Mouse (Mus musculus) skeletal muscle tissue, adult 2 months (tissue): ENCODE measurements at regions not wholly inside any gene's neighbourhood (a gene's known extent, or its start where the extent isn't known, plus 50 kb on each side); places are given as distances from the start of the nearest gene placed in this dataset.

Experiments used
- DNase-seq: peaks from one replicate; pipeline ENCODE4 v3.0.0-alpha.2; 2012; ENCODE audit warnings: low read depth, low spot score

DNA sequence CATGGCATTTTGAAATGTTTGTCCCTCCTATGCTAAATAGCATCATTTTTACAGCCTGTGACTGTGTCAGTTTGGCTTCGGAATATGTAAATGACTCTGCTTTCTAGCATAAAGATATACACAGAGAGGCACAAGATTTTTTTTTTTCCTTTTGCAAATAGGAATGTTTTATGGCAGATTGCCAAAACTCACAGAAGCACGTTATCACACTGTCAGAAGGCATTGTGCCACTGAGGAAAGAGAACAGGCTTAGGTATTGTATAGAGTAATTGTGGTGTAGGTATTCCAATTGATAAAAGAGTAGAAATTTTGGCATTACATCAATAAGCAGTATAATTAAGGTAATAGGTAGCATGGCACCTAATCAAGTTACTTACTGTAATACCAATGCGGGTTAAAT lies 988.5 kb upstream of the Tenm2 start:
- no peak for DNase-seq

- DNase-seq = no peak
These were observed 967.6 kb upstream of the Tenm2 start for GRCm38 (mm10) chr11:38203347-38203746.

DNA sequence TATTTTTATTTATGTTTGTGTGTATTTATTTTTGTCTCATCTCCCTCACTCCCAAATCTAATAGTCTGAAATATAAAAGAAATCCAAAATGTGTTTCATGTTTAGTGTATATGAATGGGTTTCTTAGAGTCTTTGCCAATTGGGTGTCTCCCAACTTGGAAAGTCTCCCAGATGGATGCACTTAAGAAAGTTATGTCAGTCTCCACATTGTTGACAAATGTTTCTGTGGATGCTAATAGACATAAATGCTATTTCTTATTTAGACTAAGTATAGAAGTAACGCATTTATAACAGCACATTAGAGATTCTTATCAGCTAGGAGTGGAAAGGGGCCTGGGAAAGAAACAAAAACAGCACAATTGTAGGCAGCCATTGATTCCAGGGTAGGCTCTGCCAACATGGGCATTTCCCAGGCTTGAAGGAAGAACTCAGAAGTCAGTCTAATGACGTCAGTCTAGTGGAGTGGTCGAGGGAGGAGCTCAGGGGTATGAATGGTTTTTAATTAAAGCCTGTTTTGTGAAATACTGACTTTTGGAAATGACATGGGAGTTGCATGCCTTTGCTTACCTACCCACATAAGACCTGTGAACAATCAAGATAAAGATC lies 965.5 kb upstream of the Tenm2 start:
- no peak for DNase-seq

- DNase-seq = no peak
These were observed 958.0 kb upstream of the Tenm2 start for GRCm38 (mm10) chr11:38193719-38194118.

DNA sequence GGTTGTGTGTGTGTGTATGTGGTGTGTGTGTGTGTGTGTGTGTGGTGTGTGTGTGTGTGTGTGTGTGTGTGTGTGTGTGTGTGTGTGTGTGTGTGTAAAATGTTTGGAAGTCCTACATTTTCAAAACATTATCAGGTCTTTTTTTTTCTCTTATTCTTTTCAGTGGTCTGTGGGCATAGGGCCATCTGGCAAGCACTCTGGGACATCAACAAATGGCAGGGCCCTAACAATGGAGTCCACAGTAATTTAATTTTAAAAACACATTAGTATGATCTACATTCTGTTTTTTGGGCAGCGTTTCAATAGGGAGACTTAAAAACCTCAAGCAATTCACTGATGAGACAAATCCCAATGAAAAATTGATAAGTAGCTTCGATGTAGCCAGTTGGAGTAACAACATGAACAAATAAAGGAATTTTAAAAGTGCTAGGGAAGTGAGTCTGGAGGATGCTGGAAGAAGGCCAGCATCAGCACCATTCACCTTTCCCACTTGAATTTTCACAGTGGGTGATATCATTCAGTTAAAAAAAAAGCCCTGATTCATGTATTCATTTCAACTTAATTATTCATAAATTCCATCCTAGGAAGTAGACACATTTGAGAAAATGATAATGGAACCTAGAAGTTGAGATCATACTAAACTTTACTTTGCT lies 956.3 kb upstream of the Tenm2 start:
- no peak for DNase-seq

DNA sequence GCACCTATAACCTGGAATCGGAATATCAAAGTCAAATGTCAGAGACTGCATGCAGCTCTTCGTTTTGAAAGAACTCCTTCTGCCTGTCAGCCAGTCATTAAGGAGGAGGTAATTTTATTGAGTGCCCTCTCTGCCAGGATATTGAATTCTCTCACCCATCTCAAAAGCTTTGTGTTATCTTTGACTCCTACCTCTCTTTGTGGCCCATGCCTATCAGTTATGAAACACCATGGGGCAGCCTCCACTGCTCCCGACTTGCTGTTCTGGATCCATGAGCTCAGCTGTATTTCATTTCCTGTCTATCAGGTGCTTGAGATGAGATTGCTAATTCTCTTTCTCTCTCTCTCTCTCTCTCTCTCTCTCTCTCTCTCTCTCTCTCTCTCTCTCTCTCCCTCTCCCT lies 955.7 kb upstream of the Tenm2 start:
- no peak for DNase-seq

GRCm38 (mm10) chr11:38170721-38171120 lies 935.0 kb upstream of the Tenm2 start:
- DNase-seq = peak; percentile 2

DNA sequence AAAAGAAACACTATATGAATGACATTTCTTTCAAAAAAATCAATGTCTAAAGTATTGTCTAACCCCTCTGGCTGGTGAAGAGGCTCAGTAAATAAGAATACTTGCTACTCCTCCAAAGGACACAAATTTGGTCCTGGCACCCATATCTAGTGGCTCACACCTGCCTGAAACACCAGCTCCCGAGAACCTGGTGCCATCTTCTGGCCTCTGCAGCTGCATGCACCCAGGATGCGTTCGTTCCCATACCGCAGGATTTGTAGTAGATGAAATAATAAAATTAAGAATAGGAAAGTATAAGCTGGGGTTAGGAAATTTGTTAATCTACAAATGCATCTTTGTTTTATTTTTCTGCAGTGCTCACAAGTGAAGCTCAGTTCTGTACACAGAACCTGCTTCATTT lies 922.5 kb upstream of the Tenm2 start:
- no peak for DNase-seq

DNA sequence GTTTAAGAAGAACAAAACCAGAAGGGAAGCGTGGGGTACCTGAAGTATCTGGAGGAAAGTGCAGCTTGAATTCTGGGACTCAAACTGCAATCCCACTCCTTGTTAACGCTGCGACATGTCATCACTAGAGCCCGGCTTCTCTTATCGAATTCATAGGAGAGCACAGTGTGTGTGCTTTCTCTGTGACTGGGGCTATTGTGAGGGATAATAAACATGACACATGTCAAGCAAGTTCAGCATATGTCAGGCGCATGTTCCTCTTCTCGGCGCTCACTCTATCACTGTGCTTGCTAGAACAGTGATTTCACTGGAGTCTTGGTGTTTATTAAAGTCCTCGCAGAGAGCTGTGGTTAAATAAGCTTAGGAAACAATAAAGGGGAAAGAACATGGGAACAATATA lies 921.2 kb upstream of the Tenm2 start:
- DNase-seq = no peak

- no peak for DNase-seq
These were observed 919.9 kb upstream of the Tenm2 start for GRCm38 (mm10) chr11:38155706-38156105.

DNA sequence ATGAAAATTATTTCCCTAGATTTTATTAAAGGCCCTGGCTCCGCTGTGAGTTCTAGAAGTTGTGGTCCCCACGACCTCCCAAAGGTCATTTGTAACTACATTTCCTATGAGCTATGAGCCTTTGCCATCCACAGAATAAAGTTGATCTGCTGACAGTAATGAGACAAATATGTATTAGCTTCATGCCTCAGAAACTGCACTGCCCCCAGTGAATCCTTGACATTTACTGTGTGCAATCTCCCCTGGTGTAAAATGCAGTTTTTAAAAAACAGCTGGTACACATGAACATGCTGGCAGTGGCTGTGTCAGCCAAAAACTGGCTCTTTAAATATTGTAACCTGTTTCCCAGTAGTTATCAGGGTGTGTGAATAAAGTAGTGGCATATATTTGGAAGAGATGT lies 907.7 kb upstream of the Tenm2 start:
- DNase-seq = no peak

DNA sequence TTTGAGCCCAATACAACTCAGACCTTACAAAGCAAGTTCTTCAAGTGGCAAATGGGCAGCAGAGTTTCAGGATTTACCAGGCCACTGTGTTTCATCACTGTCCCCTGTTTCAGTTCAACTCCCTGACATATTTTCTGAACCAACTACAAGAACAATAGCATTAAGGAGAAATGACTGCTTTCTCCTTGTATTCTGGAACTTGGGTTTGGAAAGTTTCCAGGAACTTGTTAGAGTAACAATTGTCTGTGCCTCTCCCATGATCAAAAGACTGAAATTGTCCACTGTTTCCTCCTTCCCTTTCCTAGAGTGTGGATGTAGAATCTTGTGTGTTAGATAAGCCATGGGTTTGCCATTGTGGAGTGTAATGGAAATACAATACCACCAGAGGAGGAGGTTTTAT lies 893.1 kb upstream of the Tenm2 start:
- no peak for DNase-seq

GRCm38 (mm10) chr11:38123789-38124330 lies 888.1 kb upstream of the Tenm2 start:
- DNase-seq = no peak

- no peak for DNase-seq
These were observed 886.7 kb upstream of the Tenm2 start for GRCm38 (mm10) chr11:38122474-38122873.

- no peak for DNase-seq
These were observed 885.4 kb upstream of the Tenm2 start for GRCm38 (mm10) chr11:38121051-38121616.

DNA sequence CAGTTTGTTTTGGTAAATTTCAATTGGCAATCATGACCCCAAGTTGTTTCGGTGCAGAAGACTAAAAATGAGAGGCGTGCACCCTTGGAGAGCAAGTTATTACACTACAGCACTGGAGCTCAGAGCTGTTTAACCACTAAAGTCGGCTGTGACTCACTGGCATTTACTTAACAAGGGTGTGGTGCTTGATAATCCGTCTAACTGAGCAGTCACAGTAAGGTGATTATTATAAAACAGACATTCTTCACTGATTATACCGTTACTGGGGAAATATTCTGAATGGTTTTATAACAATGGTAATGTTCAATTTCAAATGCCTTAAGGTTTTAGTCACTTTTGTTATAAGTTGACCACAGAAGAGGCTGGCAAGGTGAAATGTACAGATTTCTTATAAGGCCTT lies 882.0 kb upstream of the Tenm2 start:
- no peak for DNase-seq

- no peak for DNase-seq
These were observed 856.4 kb upstream of the Tenm2 start for GRCm38 (mm10) chr11:38092202-38092601.

DNA sequence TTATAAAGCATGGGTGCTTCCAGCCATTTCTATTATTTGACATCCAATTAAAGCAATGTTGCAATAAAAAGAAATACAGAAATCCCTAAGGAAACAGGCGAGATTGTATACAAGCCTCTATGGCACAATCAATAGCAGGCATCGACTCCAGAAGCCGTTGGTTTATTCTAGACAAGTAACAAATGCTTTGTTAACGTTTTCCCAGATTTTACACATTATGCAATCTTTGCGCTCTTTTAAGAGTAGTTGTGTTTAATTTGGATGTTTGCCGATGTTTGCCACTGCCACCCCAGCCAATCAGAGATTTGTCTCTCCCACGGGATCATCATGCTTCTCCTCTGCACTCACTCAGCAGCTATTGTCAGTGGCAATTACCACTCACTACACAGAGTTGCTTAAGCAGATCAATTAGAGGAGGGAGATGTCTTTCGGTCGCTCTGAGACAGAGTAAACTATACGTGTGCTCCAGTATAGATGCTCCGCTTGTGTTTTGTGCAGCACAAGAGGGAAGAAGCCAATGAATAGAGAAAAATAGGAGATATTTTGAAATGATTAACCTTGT lies 839.5 kb upstream of the Tenm2 start:
- DNase-seq = no peak

DNA sequence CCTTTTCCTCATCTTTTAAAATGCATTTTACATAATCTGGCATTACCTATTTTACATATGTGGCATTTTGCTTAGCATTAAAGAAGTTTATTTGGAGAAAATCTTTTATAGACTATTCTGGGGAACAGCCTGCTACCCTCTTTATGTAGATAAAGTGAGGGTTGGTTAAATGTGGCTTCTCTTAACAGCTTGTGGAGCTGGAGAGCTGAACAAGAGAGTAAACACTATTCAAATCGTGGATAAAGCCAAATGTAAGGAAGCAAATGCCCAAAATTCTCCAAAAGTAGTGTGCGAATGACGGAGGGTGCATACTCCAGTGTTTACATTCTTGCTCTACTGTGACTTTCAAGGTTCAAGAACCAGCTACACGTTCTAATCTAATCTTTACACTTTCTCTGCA lies 833.9 kb upstream of the Tenm2 start:
- no peak for DNase-seq

GRCm38 (mm10) chr11:38067682-38068081 lies 831.9 kb upstream of the Tenm2 start:
- DNase-seq = no peak

GRCm38 (mm10) chr11:38066091-38066490 lies 830.3 kb upstream of the Tenm2 start:
- no peak for DNase-seq

DNA sequence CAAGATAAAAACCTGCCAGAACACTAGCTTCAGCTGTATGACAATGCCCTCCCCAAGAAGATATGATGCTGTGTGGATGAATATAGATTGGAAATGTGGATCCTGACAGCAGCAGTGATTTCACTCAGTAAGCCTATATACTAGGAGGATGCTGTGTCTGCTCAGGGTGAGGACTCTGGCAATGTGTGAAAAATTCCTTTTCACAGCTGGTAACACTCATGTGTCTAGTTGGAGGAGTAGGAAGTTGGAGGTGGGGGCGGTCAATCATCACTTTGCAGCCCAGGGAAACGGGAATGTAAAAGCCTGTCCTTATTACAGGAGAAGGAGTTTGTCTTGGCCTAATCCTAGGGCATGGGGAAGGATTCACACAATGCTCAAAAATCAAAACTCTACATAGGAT lies 824.3 kb upstream of the Tenm2 start:
- DNase-seq = no peak

GRCm38 (mm10) chr11:38058896-38059295 lies 823.1 kb upstream of the Tenm2 start:
- no peak for DNase-seq
